Mouse (Mus musculus) kidney, adult 18-20 months (tissue): ENCODE data around the gene Aldh3b1.
"Not testable (repeated sequence)": the region's sequence is repeated elsewhere in the genome, so short reads cannot be mapped to it uniquely, and the experiment has no call there.

Source experiments
- DNase-seq: peaks from one replicate; pipeline ENCODE4 v3.0.0; 2021

Aldh3b1 gene

GRCm38 (mm10) chr19:3929211-3929941, at the start of gene Aldh3b1:
Gene Aldh3b1 (minus strand): TSS chr19:3929808.
- peak; percentile 96 for DNase-seq

GRCm38 (mm10) chr19:3975866-3976265, 46.3 kb upstream of the Aldh3b1 start:
- DNase-seq, result no peak

GRCm38 (mm10) chr19:3974608-3975007, 45.0 kb upstream of the Aldh3b1 start:
- DNase-seq, result not testable (repeated sequence)

- no peak for DNase-seq
Observed at GRCm38 (mm10) chr19:3972229-3972628, 42.6 kb upstream of the Aldh3b1 start, which contains the start of gene Aldh3b2. Gene Aldh3b2 (plus strand): TSS chr19:3972328.

- no peak for DNase-seq
Observed at GRCm38 (mm10) chr19:3967258-3967657, 37.6 kb upstream of the Aldh3b1 start.

GRCm38 (mm10) chr19:3966330-3967075, 36.9 kb upstream of the Aldh3b1 start:
- DNase-seq, result no peak

- DNase-seq, result no peak
Observed at GRCm38 (mm10) chr19:3964030-3964429, 34.4 kb upstream of the Aldh3b1 start.

- no peak for DNase-seq
Observed at GRCm38 (mm10) chr19:3962469-3962868, 32.9 kb upstream of the Aldh3b1 start.

- DNase-seq, result not testable (repeated sequence)
Observed at GRCm38 (mm10) chr19:3961805-3962204, 32.2 kb upstream of the Aldh3b1 start.

- no peak for DNase-seq
Observed at GRCm38 (mm10) chr19:3960211-3960610, 30.6 kb upstream of the Aldh3b1 start.

- DNase-seq, result peak; percentile 62
Observed at GRCm38 (mm10) chr19:3959030-3959429, 29.4 kb upstream of the Aldh3b1 start.

GRCm38 (mm10) chr19:3958470-3958869, 28.9 kb upstream of the Aldh3b1 start, which contains the start of gene Aldh3b3:
Gene Aldh3b3 (plus strand): TSS chr19:3958645.
- no peak for DNase-seq

- DNase-seq, result peak; percentile 45
Observed at GRCm38 (mm10) chr19:3957296-3958036, 27.9 kb upstream of the Aldh3b1 start.

- DNase-seq, result no peak
Observed at GRCm38 (mm10) chr19:3955804-3956203, 26.2 kb upstream of the Aldh3b1 start.

- no peak for DNase-seq
Observed at GRCm38 (mm10) chr19:3955033-3955432, 25.4 kb upstream of the Aldh3b1 start.

- no peak for DNase-seq
Observed at GRCm38 (mm10) chr19:3952099-3952498, 22.5 kb upstream of the Aldh3b1 start.

GRCm38 (mm10) chr19:3951461-3951860, 21.9 kb upstream of the Aldh3b1 start:
- no peak for DNase-seq

- no peak for DNase-seq
Observed at GRCm38 (mm10) chr19:3950331-3950730, 20.7 kb upstream of the Aldh3b1 start.

- DNase-seq, result peak; percentile 53
Observed at GRCm38 (mm10) chr19:3948546-3948945, 18.9 kb upstream of the Aldh3b1 start.

- no peak for DNase-seq
Observed at GRCm38 (mm10) chr19:3947813-3948212, 18.2 kb upstream of the Aldh3b1 start.

- DNase-seq, result peak; percentile 82
Observed at GRCm38 (mm10) chr19:3946715-3947114, 17.1 kb upstream of the Aldh3b1 start.

- peak; percentile 64 for DNase-seq
Observed at GRCm38 (mm10) chr19:3945872-3946564, 16.4 kb upstream of the Aldh3b1 start.
